Mouse (Mus musculus): ENCODE measurements at regions not wholly inside any gene's neighbourhood (a gene's known extent, or its start where the extent isn't known, plus 50 kb on each side); places are given as distances from the start of the nearest gene placed in this dataset.

- TF ChIP-seq CTCF (conservative IDR thresholded peaks at IDR 0.05; ENCODE audit: low read length) (no peak), POU5F1 (IDR thresholded peaks at IDR 0.05; ENCODE audit: borderline replicate concordance, low read length) (no peak), NANOG (IDR thresholded peaks at IDR 0.05; ENCODE audit: borderline replicate concordance, low read length) (no peak)
Observed at GRCm38 (mm10) chr8:49794491-49794890, 950.7 kb upstream of the Tenm3 start.

All from E14TG2a.4 (cell line).